Mouse (Mus musculus) liver, embryonic 14.5 days (tissue): ENCODE results near the gene Gm364. TPM values are rescaled to one million over a fixed set of nuclear protein-coding genes. Genes with fewer than 3 reads are reported as not detected.

Experiments used
- ATAC-seq: fragments of 200-750 bp; cut with Nextera tagmentation; 2 replicates; pipeline ENCODE4 v1.8.0; 2017; ENCODE audit warnings: moderate number of reproducible peaks, mild to moderate bottlenecking, moderate library complexity; ENCODE audit not compliant: insufficient read depth
- DNase-seq, 3 experiments: peaks; one replicate each; pipeline ENCODE4 v3.0.0-alpha.2; 2012 to 2013; ENCODE audit warnings: low read depth in 3 of 3, low spot score in 3 of 3
- H3K27ac ChIP-seq: fragments of 300-500 bp; sonication (generic); 2 replicates; pipeline ENCODE4 v1.5.1; 2014; ENCODE audit warnings: moderate library complexity, mild to moderate bottlenecking, control low read depth, inconsistent platforms
- H3K27me3 ChIP-seq: fragments of 300-500 bp; sonication (generic); 2 replicates; pipeline ENCODE4 v1.6.1; 2014; ENCODE audit warnings: mild to moderate bottlenecking, low read length, moderate library complexity; ENCODE audit not compliant: control insufficient read depth, insufficient read depth
- H3K36me3 ChIP-seq: fragments of 300-500 bp; sonication (generic); replicated peaks from 2 replicates; pipeline ENCODE4 v1.6.1; 2014; ENCODE audit warnings: low read depth; ENCODE audit not compliant: control insufficient read depth, insufficient read depth
- H3K4me1 ChIP-seq, 2 experiments: fragments of 200-500 bp in 1 of 2; fragments of 300-500 bp in 1 of 2; sonication (generic) in 1 of 2; replicated peaks; 2 replicates each; pipeline ENCODE4 v1.6.1; 2012 to 2014; ENCODE audit warnings: antibody characterized with exemption in 1 of 2, inconsistent platforms in 1 of 2, low read length in 1 of 2; ENCODE audit not compliant: control insufficient read depth in 2 of 2, insufficient read depth in 2 of 2
- H3K4me2 ChIP-seq: fragments of 300-500 bp; sonication (generic); 2 replicates; pipeline ENCODE4 v1.6.1; 2014; ENCODE audit warnings: low read depth, mild to moderate bottlenecking, control low read depth, moderate library complexity
- H3K4me3 ChIP-seq, 2 experiments: fragments of 200-500 bp in 1 of 2; fragments of 300-500 bp in 1 of 2; sonication (generic) in 1 of 2; 2 replicates each; pipeline ENCODE4 v1.5.1; 2012 to 2014; ENCODE audit warnings: low read depth in 2 of 2, low read length in 2 of 2, mild to moderate bottlenecking in 2 of 2, control low read depth in 1 of 2, inconsistent platforms in 1 of 2, moderate library complexity in 1 of 2; ENCODE audit not compliant: insufficient read depth in 1 of 2
- H3K9ac ChIP-seq: fragments of 300-500 bp; sonication (generic); replicated peaks from 2 replicates; pipeline ENCODE4 v1.6.1; 2014; ENCODE audit warnings: mild to moderate bottlenecking, control low read depth, moderate library complexity
- H3K9me3 ChIP-seq: fragments of 300-500 bp; sonication (generic); 2 replicates; pipeline ENCODE4 v1.6.1; 2016; ENCODE audit warnings: low read length, mixed read lengths; ENCODE audit not compliant: control insufficient read depth
- CTCF ChIP-seq: IDR thresholded peaks from 2 replicates; pipeline ENCODE4 v1.5.1; 2016; ENCODE audit warnings: antibody characterized with exemption, low read depth, control low read depth
- EP300 ChIP-seq: IDR thresholded peaks from 2 replicates; pipeline ENCODE4 v1.6.1; 2016; ENCODE audit warnings: antibody characterized with exemption, low read depth
- WGBS: fragments of 180-500 bp; shearing (Covaris S2); extraction: QIAGEN DNeasy Blood & Tissue Kit; methylation state at CpG from one replicate; pipeline ENCODE4 v1.1.7; 2014; ENCODE audit not compliant: insufficient replicate concordance; 5-methylcytosine and 5-hydroxymethylcytosine counted together
- polyA plus RNA-seq, 2 experiments: library from polyadenylated mRNA; depleted of rRNA in 1 of 2; stranded (reverse) in 1 of 2; unstranded in 1 of 2; fragments of >200 nt; fragmentation: Nextera tagmentation in 1 of 2; extraction: Ambion mirVana in 1 of 2; gene quantifications; 2 replicates each; pipeline versions ENCODE4 v1.2.1 to v1.2.3; 2012 to 2014

Gm364 gene
- polyA plus RNA-seq, 2 experiments, result not detected

GRCm38 (mm10) chrX:57506247-57506646 is 97.3 kb downstream of the Gm364 start:
- WGBS, result 30% methylated on average over 1 of the region's 1 CpGs
- Histone ChIP-seq H3K27me3 (peaks cover 7% of the 10 kb centered on the region), H3K4me2 (no peak overlapping the region), H3K9me3 (no peaks in the 10 kb centered on the region), H3K4me1 (no peaks in the 10 kb centered on the region), H3K36me3 (no peaks in the 10 kb centered on the region), H3K4me3 (no peak overlapping the region), H3K9ac (no peak overlapping the region), H3K27ac (no peak overlapping the region)
- ATAC-seq (no peak), DNase-seq (no peak)
- no peak for TF ChIP-seq EP300
- TF ChIP-seq CTCF, result no peak

- Histone ChIP-seq H3K4me1 (no peaks in the 10 kb centered on the region), H3K27me3 (no peaks in the 10 kb centered on the region), H3K36me3 (no peaks in the 10 kb centered on the region), H3K9me3 (no peaks in the 10 kb centered on the region), H3K4me3 (no peak overlapping the region), H3K9ac (no peak overlapping the region), H3K4me2 (no peak overlapping the region), H3K27ac (no peak overlapping the region)
- WGBS, result 34% methylated on average over 28 of the region's 28 CpGs
- no peak for TF ChIP-seq EP300
- TF ChIP-seq CTCF, result no peak
- no peak for DNase-seq
- no peak for ATAC-seq
Measured at GRCm38 (mm10) chrX:57521117-57522095, 112.5 kb downstream of the Gm364 start.

Other genes with a start within 250 kb of the Gm364 start
- not detected in 2 replicates for gene Cd40lg, start 197.0 kb upstream of the Gm364 start, polyA plus RNA-seq (2012; rRNA removed)
- not detected in 2 replicates for gene Cd40lg, start 197.0 kb upstream of the Gm364 start, polyA plus RNA-seq (2014; fragmentation: Nextera tagmentation; extraction: Ambion mirVana)
- gene Arhgef6, start 70.4 kb upstream of the Gm364 start, polyA plus RNA-seq (2012; rRNA removed), result 3.2 and 4.7 TPM in 2 replicates
- 5.1 and 7.0 TPM in 2 replicates for gene Arhgef6, start 70.4 kb upstream of the Gm364 start, polyA plus RNA-seq (2014; fragmentation: Nextera tagmentation; extraction: Ambion mirVana)
- gene Rbmx, start 16.1 kb upstream of the Gm364 start, polyA plus RNA-seq (2012; rRNA removed), result 13.0 and 20.6 TPM in 2 replicates
- 22.5 TPM in 2 replicates for gene Rbmx, start 16.1 kb upstream of the Gm364 start, polyA plus RNA-seq (2014; fragmentation: Nextera tagmentation; extraction: Ambion mirVana)
- gene Gpr101, start 94.6 kb downstream of the Gm364 start, polyA plus RNA-seq (2012; rRNA removed), result not detected in 2 replicates
- not detected in 2 replicates for gene Gpr101, start 94.6 kb downstream of the Gm364 start, polyA plus RNA-seq (2014; fragmentation: Nextera tagmentation; extraction: Ambion mirVana)